Mouse (Mus musculus) brain, embryonic 14.5 days (tissue): ENCODE measurements around the gene Pigh.

Experiments
- CTCF ChIP-seq: fragments of 200-500 bp; IDR thresholded peaks from 2 replicates; pipeline ENCODE4 v1.5.1; 2012; ENCODE audit warnings: inconsistent platforms, mild to moderate bottlenecking, moderate library complexity, borderline replicate concordance; ENCODE audit not compliant: insufficient read depth, insufficient read length; ENCODE audit errors: extremely low read depth
- POLR2A ChIP-seq: fragments of 200-500 bp; IDR thresholded peaks from 2 replicates; pipeline ENCODE4 v1.6.1; 2012; ENCODE audit warnings: mild to moderate bottlenecking, inconsistent platforms, borderline replicate concordance; ENCODE audit not compliant: poor library complexity, insufficient read depth, insufficient read length, severe bottlenecking; ENCODE audit errors: extremely low read depth

DNA sequence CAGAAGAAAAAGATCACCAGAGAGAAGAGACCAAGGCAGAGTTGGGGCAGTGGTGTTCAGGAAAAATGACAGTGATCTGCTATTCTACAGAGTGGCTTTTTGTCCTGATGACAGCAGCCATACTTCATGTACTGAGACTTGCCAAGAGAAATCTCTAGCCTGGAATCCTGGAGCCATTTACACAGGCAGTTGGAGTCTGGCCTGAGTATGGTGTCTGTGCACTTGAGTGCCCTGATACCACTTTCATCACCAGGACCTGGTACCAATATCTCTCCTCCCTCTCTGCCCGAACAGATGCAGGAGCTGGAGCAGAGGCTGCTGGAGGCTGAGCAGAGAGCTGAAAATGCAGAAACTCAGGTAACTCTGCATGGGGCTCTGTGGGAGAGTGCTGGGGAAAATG lies 40.6 kb downstream of the Pigh start:
- no peak for TF ChIP-seq POLR2A
- TF ChIP-seq CTCF, result no peak
